Mouse (Mus musculus) heart, embryonic 12.5 days (tissue): ENCODE measurements around the gene Maml3. TPM values are rescaled to one million over a fixed set of nuclear protein-coding genes. Genes with fewer than 3 reads are reported as not detected.

ENCODE experiments used
- ATAC-seq: fragments of 200-750 bp; cut with Nextera tagmentation; 2 replicates; pipeline ENCODE4 v1.8.0; 2017; ENCODE audit warnings: moderate TSS enrichment, moderate library complexity; ENCODE audit not compliant: insufficient number of reproducible peaks, low FRiP score
- H3K27ac ChIP-seq: fragments of 300-500 bp; sonication (generic); 2 replicates; pipeline ENCODE4 v1.5.1; 2016; ENCODE audit warnings: mild to moderate bottlenecking, moderate library complexity; ENCODE audit not compliant: poor library complexity, severe bottlenecking
- H3K27me3 ChIP-seq: fragments of 300-500 bp; sonication (generic); replicated peaks from 2 replicates; pipeline ENCODE4 v1.6.1; 2016; ENCODE audit warnings: mild to moderate bottlenecking, moderate library complexity
- H3K36me3 ChIP-seq: fragments of 300-500 bp; sonication (generic); 2 replicates; pipeline ENCODE4 v1.6.1; 2016; ENCODE audit warnings: mild to moderate bottlenecking, moderate library complexity
- H3K4me1 ChIP-seq: fragments of 300-500 bp; sonication (generic); replicated peaks from 2 replicates; pipeline ENCODE4 v1.6.1; 2016; ENCODE audit warnings: mild to moderate bottlenecking
- H3K4me2 ChIP-seq: fragments of 300-500 bp; sonication (generic); 2 replicates; pipeline ENCODE4 v1.6.1; 2016; ENCODE audit warnings: mild to moderate bottlenecking, moderate library complexity
- H3K4me3 ChIP-seq: fragments of 300-500 bp; sonication (generic); 2 replicates; pipeline ENCODE4 v1.5.1; 2016; ENCODE audit warnings: mild to moderate bottlenecking
- H3K9ac ChIP-seq: fragments of 300-500 bp; sonication (generic); 2 replicates; pipeline ENCODE4 v1.6.1; 2016; ENCODE audit warnings: mild to moderate bottlenecking, moderate library complexity
- H3K9me3 ChIP-seq: fragments of 300-500 bp; sonication (generic); replicated peaks from 2 replicates; pipeline ENCODE4 v1.6.1; 2016; ENCODE audit warnings: mild to moderate bottlenecking, moderate library complexity
- WGBS: fragments of 180-500 bp; shearing (Covaris S2); methylation state at CpG from one replicate; pipeline ENCODE4 v1.1.7; 2016; 5-methylcytosine and 5-hydroxymethylcytosine counted together
- polyA plus RNA-seq: library from polyadenylated mRNA; unstranded; fragments of >200 nt; fragmentation: Nextera tagmentation; extraction: Ambion mirVana; gene quantifications from 2 replicates; pipeline ENCODE4 v1.2.1, GENCODE M21; 2016

The Maml3 gene
- polyA plus RNA-seq, 1 experiment from 2014 or later, result 2.6 TPM

DNA sequence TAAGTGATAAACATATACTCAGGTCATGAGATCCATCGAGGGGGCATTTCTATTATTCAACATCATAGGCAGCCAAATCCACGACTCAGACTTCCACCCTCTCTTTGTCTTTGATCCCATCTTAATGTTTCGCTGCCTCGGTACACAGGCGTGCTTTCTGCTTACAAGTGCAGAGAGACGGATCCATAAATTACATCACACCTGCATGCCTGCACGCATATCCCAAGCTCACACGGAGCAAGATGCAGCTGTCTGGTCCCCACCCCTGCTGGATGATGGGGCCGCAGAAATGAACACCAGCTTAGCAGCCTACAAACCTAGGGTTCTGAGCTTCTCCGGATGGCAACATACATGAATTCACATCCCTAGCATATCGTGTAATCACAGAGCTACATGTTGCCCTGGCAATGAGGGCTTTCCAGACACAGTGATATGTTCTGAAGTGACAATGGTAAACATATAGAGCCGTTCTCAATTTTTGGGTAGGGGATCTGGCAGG lies 200.5 kb downstream of the Maml3 start:
- no peak overlapping the region for H3K9ac ChIP-seq
- no peaks in the 10 kb centered on the region for H3K36me3 ChIP-seq
- peaks cover 47% of the 10 kb centered on the region for H3K4me1 ChIP-seq
- no peaks in the 10 kb centered on the region for H3K9me3 ChIP-seq
- no peak overlapping the region for H3K4me3 ChIP-seq
- H3K27ac ChIP-seq, result no peak overlapping the region
- no peak overlapping the region for H3K4me2 ChIP-seq
- H3K27me3 ChIP-seq, result no peaks in the 10 kb centered on the region
- no peak for ATAC-seq
- 86% methylated on average over 12 of the region's 12 CpGs for WGBS

DNA sequence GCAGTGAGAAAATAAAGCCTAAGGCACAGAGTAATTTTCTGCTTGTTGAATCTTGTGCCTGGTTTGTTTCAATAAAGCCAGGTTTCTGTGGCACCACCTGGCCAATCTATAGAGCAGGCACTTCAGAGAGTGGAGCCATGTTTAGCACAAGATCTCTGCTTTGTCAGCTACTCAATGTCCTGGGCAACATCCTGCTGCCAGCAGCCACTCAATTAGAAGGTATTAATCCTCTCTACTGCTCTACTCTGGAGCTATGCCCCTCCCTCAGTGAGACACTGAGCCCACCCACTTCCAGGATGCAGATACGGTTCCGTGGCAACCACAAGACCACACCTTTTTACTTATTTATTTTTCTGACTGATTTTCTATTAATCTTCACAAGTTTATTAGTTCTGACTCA lies 203.7 kb downstream of the Maml3 start:
- no peak overlapping the region for H3K4me3 ChIP-seq
- ATAC-seq, result no peak
- H3K4me1 ChIP-seq, result peaks cover 23% of the 10 kb centered on the region
- H3K4me2 ChIP-seq, result no peak overlapping the region
- no peaks in the 10 kb centered on the region for H3K27me3 ChIP-seq
- 0 out of 2 replicates have a peak, but pooled peaks cover 2% of the 10 kb centered on the region for H3K36me3 ChIP-seq
- H3K9me3 ChIP-seq, result 0 out of 2 replicates have a peak, but pooled peaks cover 3% of the 10 kb centered on the region
- no peak overlapping the region for H3K9ac ChIP-seq
- H3K27ac ChIP-seq, result no peak overlapping the region
- 34% methylated on average over 2 of the region's 2 CpGs for WGBS

DNA sequence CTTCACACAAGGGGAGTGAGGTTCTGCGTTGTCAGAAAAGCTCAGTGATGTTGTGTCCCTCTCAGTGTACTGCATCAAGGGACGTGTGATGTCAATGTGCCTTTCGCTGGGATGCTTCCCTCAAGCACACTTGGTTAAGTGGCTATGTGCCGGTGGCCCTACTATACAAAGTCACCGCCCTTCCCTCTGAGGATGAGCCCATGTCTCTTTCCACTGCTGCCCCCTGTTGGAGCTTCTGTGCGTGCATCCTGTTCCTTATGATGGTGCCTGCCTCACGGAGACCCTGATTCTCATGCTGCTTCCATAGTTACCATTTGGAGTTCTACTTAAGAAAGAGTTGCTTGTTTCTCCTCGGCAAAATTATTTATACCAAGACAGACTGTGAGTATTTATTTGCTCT lies 210.4 kb downstream of the Maml3 start:
- Histone ChIP-seq H3K27ac (no peak overlapping the region), H3K9ac (no peak overlapping the region), H3K9me3 (peaks cover 6% of the 10 kb centered on the region; the same call in 1 of the 2 replicates), H3K36me3 (0 out of 2 replicates have a peak, but pooled peaks cover 2% of the 10 kb centered on the region), H3K4me3 (no peak overlapping the region), H3K27me3 (no peaks in the 10 kb centered on the region), H3K4me2 (no peak overlapping the region), H3K4me1 (peaks cover 10% of the 10 kb centered on the region)
- ATAC-seq, result no peak
- WGBS, result 69% methylated on average over 8 of the region's 8 CpGs

DNA sequence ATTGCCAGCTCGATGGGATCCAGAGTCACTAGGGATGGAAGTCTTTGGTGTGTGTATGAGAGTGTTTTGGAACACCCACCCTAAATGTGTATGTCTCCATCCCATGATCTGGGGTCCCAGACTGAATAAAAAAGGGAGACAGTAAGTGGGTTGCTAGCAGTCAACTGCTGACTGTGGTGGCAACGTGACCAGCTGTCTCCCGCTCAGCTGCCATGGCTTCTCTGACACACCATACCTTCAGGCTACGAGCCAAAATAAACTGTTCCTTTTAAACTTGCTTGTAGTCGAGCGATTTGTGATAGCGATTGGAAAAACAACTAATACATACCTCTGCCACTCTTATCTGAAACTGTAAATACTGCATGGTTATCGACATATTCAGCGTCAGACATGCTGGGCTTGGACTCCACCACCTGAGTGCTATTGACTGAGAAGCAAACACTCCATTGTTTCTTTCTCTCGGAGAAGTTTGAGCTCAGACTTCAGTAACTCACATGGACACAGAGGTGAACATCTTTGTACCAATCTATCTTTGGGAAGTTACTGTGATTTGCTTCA lies 213.2 kb downstream of the Maml3 start:
- no peaks in the 10 kb centered on the region for H3K36me3 ChIP-seq
- no peak overlapping the region for H3K9ac ChIP-seq
- no peaks in the 10 kb centered on the region for H3K27me3 ChIP-seq
- no peak overlapping the region for H3K4me3 ChIP-seq
- WGBS, result 53% methylated on average over 10 of the region's 10 CpGs
- peaks cover 25% of the 10 kb centered on the region for H3K4me1 ChIP-seq
- peaks cover 6% of the 10 kb centered on the region; the same call in 1 of the 2 replicates for H3K9me3 ChIP-seq
- no peak overlapping the region for H3K27ac ChIP-seq
- no peak for ATAC-seq
- H3K4me2 ChIP-seq, result no peak overlapping the region

DNA sequence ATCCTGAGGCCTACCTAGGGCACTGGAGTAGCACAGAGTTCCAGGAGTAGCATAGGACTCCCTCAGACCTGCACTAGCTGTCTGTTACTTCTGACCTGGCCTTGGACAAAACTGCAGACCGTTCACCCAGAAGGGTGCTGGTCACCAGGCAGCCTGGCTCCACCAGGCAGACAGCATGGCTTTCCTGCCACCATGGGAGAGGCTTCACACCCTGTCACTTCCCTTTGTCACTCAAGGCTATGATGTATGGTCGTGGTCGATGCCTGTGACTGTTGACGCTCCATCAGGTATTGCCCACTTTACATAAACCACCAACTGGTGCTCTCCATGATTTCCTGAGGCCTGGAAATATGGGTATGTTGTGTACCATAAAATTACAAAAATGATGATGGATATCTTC lies 214.7 kb downstream of the Maml3 start:
- Histone ChIP-seq H3K36me3 (no peaks in the 10 kb centered on the region), H3K4me1 (peaks cover 25% of the 10 kb centered on the region), H3K27ac (no peak overlapping the region), H3K4me3 (no peak overlapping the region), H3K27me3 (no peaks in the 10 kb centered on the region), H3K9ac (no peak overlapping the region), H3K9me3 (no peaks in the 10 kb centered on the region), H3K4me2 (no peak overlapping the region)
- ATAC-seq, result no peak
- WGBS, result 66% methylated on average over 4 of the region's 4 CpGs

DNA sequence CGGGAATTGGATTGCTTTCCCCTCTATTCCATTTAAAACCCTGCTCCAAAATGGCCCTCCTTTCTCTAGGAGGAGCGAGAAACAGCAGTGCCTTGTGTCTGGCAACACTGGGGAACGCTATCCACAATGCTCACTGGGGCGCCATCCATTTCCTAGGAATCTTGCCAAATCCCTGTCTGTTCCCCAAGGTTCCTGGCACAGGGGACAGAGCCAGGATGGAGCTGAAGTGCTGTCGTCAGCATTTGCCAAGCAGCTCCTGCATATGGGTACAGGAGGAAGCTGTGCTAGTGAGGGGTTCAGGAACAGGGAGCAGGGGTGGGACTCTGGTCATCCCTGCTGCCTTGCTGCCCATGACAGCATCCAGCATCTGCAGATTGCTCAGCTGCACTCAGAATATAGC lies 215.1 kb downstream of the Maml3 start:
- Histone ChIP-seq H3K36me3 (no peaks in the 10 kb centered on the region), H3K27me3 (no peaks in the 10 kb centered on the region), H3K4me1 (peaks cover 25% of the 10 kb centered on the region), H3K27ac (no peak overlapping the region), H3K9me3 (no peaks in the 10 kb centered on the region), H3K4me3 (no peak overlapping the region), H3K9ac (no peak overlapping the region), H3K4me2 (no peak overlapping the region)
- WGBS, result 58% methylated on average over 5 of the region's 5 CpGs
- ATAC-seq, result no peak

DNA sequence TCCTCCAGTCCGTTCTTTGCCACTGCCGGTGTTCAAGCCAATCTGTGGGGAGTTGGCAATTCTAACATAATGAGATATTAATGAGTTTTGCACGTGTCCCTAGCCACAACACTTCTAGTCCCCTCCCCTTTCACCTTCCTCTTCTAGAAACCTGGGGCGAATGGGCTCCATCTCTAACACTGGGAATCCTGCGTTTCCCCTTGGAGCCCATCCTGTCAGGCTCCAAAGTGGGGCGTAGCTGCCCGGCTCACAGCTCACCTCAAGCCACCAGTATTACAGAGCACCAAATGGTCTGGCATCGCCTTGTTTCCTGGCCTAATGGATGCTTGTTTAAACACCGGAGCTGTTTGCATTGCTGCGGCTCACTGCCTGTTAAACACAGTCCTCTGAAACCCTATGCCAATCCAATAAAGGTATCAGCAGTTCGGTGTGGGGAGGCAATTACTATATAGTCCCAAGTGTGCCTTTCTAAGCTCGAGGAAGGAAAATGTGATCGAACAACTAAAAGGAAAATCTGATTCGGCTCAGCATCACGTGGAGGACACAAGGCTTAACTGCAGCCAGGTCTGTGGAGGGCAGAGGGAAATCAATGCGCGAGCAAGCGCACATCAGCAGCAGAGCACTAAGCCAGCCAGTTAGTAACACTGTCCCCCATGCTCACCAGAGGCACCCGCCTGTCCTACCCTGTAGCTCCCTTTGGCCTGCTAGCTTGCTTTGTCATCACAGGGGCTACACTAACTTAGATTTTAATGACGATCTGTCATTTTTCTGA lies 216.0 kb downstream of the Maml3 start:
- Histone ChIP-seq H3K36me3 (no peaks in the 10 kb centered on the region), H3K4me1 (peaks cover 25% of the 10 kb centered on the region), H3K9ac (peak overlapping the region; percentile 38), H3K27me3 (no peaks in the 10 kb centered on the region), H3K4me3 (peak overlapping the region; percentile 25), H3K4me2 (peak overlapping the region; percentile 58), H3K9me3 (no peaks in the 10 kb centered on the region), H3K27ac (no peak overlapping the region)
- 18% methylated on average over 20 of the region's 20 CpGs for WGBS
- ATAC-seq, result no peak

DNA sequence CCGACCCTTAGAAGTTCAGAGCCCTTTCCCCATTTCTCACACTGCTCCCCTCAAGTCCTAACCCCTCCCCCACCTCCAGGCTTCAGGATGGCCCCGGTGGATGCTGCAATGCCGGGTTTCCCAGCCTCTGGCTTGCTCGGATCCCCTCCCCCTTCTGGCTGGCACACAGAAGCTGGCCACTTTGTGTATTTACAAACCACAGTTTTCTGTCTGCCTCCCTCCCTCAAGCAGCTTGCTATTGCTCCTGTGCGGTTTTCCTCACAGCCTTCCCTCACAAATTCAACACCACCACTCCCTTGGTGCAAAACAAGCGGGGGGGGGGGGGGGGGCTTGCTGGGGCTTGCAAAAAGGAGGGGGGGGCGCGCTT lies 216.6 kb downstream of the Maml3 start:
- peaks cover 25% of the 10 kb centered on the region for H3K4me1 ChIP-seq
- no peaks in the 10 kb centered on the region for H3K27me3 ChIP-seq
- H3K4me2 ChIP-seq, result peak overlapping the region; percentile 58
- 5% methylated on average over 7 of the region's 8 CpGs for WGBS
- no peak overlapping the region for H3K27ac ChIP-seq
- H3K9ac ChIP-seq, result peak overlapping the region; percentile 38
- H3K9me3 ChIP-seq, result no peaks in the 10 kb centered on the region
- peak overlapping the region; percentile 25 for H3K4me3 ChIP-seq
- no peaks in the 10 kb centered on the region for H3K36me3 ChIP-seq
- ATAC-seq, result no peak

DNA sequence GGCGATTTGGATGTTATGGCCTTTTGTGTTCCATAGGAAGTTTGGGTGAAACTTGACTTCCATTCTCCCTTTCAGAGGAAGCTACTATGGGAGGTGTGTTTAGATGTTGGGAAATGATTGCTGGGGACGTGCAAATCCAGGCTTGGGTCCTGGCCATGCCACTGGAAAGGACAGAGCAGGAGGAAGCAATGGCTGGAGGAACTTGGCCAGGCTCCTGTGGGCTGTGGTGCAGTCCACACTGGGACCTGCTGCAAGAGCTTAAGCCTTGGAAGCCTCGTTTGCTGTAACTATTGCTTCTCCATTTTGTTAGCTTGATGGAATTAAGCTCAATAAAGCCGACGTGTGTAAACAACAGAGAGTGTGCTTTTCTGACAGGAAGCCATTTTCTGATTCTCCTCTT lies 219.0 kb downstream of the Maml3 start:
- 68% methylated on average over 5 of the region's 5 CpGs for WGBS
- Histone ChIP-seq H3K27me3 (no peaks in the 10 kb centered on the region), H3K9ac (no peak overlapping the region), H3K27ac (no peak overlapping the region), H3K4me3 (no peak overlapping the region), H3K36me3 (no peaks in the 10 kb centered on the region), H3K9me3 (no peaks in the 10 kb centered on the region), H3K4me2 (no peak overlapping the region), H3K4me1 (peaks cover 39% of the 10 kb centered on the region)
- ATAC-seq, result no peak

DNA sequence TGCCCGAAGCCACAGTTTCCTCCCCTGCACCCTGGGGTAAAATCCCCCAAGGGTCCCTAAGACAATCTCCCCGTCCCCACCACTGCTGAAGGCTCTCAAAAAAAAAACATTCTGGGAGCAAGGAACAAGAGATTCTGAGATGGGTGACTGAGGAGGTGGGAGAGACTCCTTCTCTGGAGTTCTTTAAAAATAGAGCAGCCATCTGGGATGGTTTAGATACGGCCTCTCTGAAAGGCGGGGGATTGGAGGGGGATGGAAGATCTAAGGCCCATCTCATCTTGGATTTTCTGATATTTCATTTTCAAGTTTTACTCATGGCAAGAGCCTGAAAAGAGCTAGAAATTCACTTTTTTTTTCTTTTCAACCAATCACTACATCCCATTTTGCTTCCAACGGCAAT lies 219.4 kb downstream of the Maml3 start:
- ATAC-seq, result no peak
- no peaks in the 10 kb centered on the region for H3K36me3 ChIP-seq
- no peaks in the 10 kb centered on the region for H3K27me3 ChIP-seq
- WGBS, result 81% methylated on average over 5 of the region's 5 CpGs
- no peaks in the 10 kb centered on the region for H3K9me3 ChIP-seq
- no peak overlapping the region for H3K9ac ChIP-seq
- H3K4me1 ChIP-seq, result peaks cover 42% of the 10 kb centered on the region
- H3K27ac ChIP-seq, result no peak overlapping the region
- H3K4me2 ChIP-seq, result no peak overlapping the region
- H3K4me3 ChIP-seq, result no peak overlapping the region

DNA sequence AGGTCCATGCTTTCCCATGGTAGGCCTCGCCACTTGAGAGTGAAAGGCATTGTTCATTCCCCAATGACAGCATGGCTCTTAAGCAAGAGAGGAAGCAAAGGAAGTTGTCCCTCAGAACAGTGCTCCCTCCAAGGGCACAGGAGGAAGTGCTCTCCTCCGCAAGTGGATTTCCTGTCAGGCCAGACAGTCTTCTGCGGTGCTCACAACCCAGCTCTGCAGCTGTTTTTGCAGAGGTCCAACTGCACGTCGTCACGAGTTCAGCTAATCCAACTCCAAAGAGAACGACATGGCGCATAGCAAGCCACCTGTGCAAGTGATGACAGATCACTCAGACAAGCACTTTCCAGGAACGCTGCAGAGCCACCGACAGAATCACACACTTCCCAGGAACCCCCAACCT lies 222.9 kb downstream of the Maml3 start:
- ATAC-seq, result peak; percentile 58; the same call in 1 of the 2 replicates
- H3K4me1 ChIP-seq, result peaks cover 31% of the 10 kb centered on the region
- H3K27me3 ChIP-seq, result no peaks in the 10 kb centered on the region
- no peak overlapping the region for H3K9ac ChIP-seq
- H3K9me3 ChIP-seq, result no peaks in the 10 kb centered on the region
- H3K4me3 ChIP-seq, result no peak overlapping the region
- peak overlapping the region; percentile 44; the same call in 1 of the 2 replicates for H3K27ac ChIP-seq
- H3K36me3 ChIP-seq, result no peaks in the 10 kb centered on the region
- peak overlapping the region; percentile 24; the same call in 1 of the 2 replicates for H3K4me2 ChIP-seq
- WGBS, result 15% methylated on average over 10 of the region's 10 CpGs
